Mouse (Mus musculus) megakaryocyte progenitor cell, adult 5-6 weeks (primary cell): ENCODE results near the gene Nr6a1. TPM values are rescaled to one million over a fixed set of nuclear protein-coding genes. Genes with fewer than 3 reads are reported as not detected.

Experiments
- ATAC-seq: replicated peaks from 2 replicates; pipeline ENCODE4 v1.8.0; 2016; ENCODE audit warnings: mild to moderate bottlenecking, moderate TSS enrichment, inconsistent platforms; ENCODE audit not compliant: poor library complexity
- total RNA-seq, 2 experiments: library from RNA; stranded (forward) in 1 of 2; stranded (reverse) in 1 of 2; fragments of 157-497, 149-512 nt in 1 of 2; fragments of 200-1000 nt in 1 of 2; gene quantifications; 2 replicates each; pipeline versions ENCODE4 v1.2.3 to v1.2.4; 2015 to 2017

Gene Nr6a1
- total RNA-seq, 2 experiments from 2014 or later, result 1.3 to 2.7 TPM

GRCm38 (mm10) chr2:38719354-38719753 lies 208.1 kb downstream of the Nr6a1 start:
- no peak for ATAC-seq

GRCm38 (mm10) chr2:38718676-38719075 lies 208.8 kb downstream of the Nr6a1 start:
- peak; percentile 42 for ATAC-seq

GRCm38 (mm10) chr2:38717436-38717835 lies 210.1 kb downstream of the Nr6a1 start:
- ATAC-seq, result 0 out of 2 replicates have a peak, but pooled peaks have one; percentile 19

- no peak for ATAC-seq
Measured at GRCm38 (mm10) chr2:38714324-38714723, 213.2 kb downstream of the Nr6a1 start, which contains the start of gene Nr5a1. Nr5a1 (minus strand) TSS chr2:38714542.

- ATAC-seq, result no peak
Measured at GRCm38 (mm10) chr2:38713596-38713995, 213.9 kb downstream of the Nr6a1 start.

- no peak for ATAC-seq
Measured at GRCm38 (mm10) chr2:38712769-38713125, 214.7 kb downstream of the Nr6a1 start.

- no peak for ATAC-seq
Measured at GRCm38 (mm10) chr2:38712076-38712768, 215.3 kb downstream of the Nr6a1 start.

GRCm38 (mm10) chr2:38711421-38711861 lies 216.0 kb downstream of the Nr6a1 start:
- no peak for ATAC-seq

GRCm38 (mm10) chr2:38710304-38711241 lies 216.9 kb downstream of the Nr6a1 start:
- 0 out of 2 replicates have a peak, but pooled peaks have one; percentile 7 for ATAC-seq

GRCm38 (mm10) chr2:38708907-38709688 lies 218.4 kb downstream of the Nr6a1 start:
- no peak for ATAC-seq

- no peak for ATAC-seq
Measured at GRCm38 (mm10) chr2:38706661-38707060, 220.8 kb downstream of the Nr6a1 start.

- no peak for ATAC-seq
Measured at GRCm38 (mm10) chr2:38705036-38705435, 222.5 kb downstream of the Nr6a1 start.

- no peak for ATAC-seq
Measured at GRCm38 (mm10) chr2:38704336-38704735, 223.2 kb downstream of the Nr6a1 start.

GRCm38 (mm10) chr2:38700177-38700576 lies 227.3 kb downstream of the Nr6a1 start:
- no peak for ATAC-seq

GRCm38 (mm10) chr2:38698623-38699022 lies 228.9 kb downstream of the Nr6a1 start:
- ATAC-seq, result no peak

- no peak for ATAC-seq
Measured at GRCm38 (mm10) chr2:38697128-38698120, 230.1 kb downstream of the Nr6a1 start.

GRCm38 (mm10) chr2:38695770-38696169 lies 231.7 kb downstream of the Nr6a1 start:
- no peak for ATAC-seq

- 0 out of 2 replicates have a peak, but pooled peaks have one; percentile 35 for ATAC-seq
Measured at GRCm38 (mm10) chr2:38691542-38691941, 235.9 kb downstream of the Nr6a1 start.

GRCm38 (mm10) chr2:38689881-38690280 lies 237.6 kb downstream of the Nr6a1 start:
- ATAC-seq, result no peak
